Mouse (Mus musculus): ENCODE results near the gene Stx12. TPM values are rescaled to one million over a fixed set of nuclear protein-coding genes. Genes with fewer than 3 reads are reported as not detected.

The Stx12 gene
- polyA plus RNA-seq, 1 experiment from 2014 or later: 57.7 TPM

DNA sequence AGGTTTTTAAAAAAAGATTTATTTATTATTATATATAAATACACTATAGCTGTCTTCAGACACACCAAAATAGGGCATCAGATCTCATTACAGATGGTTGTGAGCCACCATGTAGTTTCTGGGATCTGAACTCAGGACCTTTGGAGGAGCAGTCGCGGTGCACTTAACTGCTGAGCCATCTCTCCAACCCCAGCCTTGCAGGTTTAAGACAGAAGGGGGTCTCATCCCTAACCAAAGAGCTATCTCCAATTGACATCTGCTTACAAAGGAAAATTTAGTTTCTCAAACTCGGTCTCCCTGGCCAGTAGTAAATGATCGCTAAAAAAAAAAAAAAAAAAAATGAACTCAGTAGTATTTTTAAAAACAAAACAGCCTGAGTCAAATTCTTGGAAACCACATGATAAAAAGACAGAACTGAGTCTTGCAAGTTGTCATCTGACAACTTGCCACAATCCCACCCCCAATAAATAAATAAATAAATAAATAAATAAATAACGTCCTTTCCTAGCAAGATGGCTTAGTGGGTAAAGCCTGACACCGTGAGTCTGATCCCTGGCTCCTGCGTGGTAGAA is 77.6 kb downstream of the Stx12 start:
- no peaks in the 10 kb centered on the region for H3K27me3 ChIP-seq
- no peak for ATAC-seq (replicated peaks; ENCODE audit: low FRiP score)
- 0 out of 2 replicates have a peak, but pooled peaks cover 3% of the 10 kb centered on the region for H3K9me3 ChIP-seq (replicated peaks)
- H3K4me3 ChIP-seq (replicated peaks): no peak overlapping the region
- H3K4me1 ChIP-seq: no peaks in the 10 kb centered on the region
- no peak overlapping the region for H3K9ac ChIP-seq
- 85% methylated on average over 7 of the region's 7 CpGs for WGBS
- no peak overlapping the region for H3K4me2 ChIP-seq
- no peak overlapping the region for H3K27ac ChIP-seq
- H3K36me3 ChIP-seq: no peaks in the 10 kb centered on the region

DNA sequence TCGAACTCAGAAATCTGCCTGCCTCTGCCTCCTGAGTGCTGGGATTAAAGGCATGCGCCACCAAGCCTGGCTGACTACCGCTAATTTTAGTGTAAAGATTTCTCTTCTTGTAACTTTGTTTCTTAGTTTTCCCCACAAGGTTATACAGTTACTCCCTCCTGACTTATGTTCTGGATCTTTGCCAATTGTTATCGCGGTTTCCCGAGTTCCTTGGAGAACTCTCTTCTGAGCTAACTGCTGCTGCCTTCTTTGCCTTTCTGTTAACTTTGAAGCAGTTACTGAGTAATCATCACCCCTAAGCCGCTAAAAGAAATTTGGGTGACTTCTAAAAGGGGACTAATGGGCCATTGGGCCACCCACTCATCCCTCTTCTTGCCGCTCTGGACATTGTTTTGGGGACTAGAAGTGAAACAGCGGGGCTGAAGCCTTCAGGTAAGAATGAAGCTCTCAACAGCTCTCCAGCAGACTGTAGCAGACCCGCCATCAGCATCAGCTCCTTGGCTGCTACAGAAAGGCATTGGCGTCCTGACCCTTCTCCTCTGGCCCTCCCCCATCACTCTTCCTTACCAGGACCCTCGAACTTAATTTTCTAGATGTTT is 78.6 kb downstream of the Stx12 start:
- H3K4me1 ChIP-seq: no peaks in the 10 kb centered on the region
- no peaks in the 10 kb centered on the region for H3K36me3 ChIP-seq
- H3K9me3 ChIP-seq (replicated peaks): no peaks in the 10 kb centered on the region
- H3K27me3 ChIP-seq: no peaks in the 10 kb centered on the region
- no peak overlapping the region for H3K4me3 ChIP-seq (replicated peaks)
- H3K4me2 ChIP-seq: no peak overlapping the region
- H3K27ac ChIP-seq: no peak overlapping the region
- no peak for ATAC-seq (replicated peaks; ENCODE audit: low FRiP score)
- WGBS: 84% methylated on average over 12 of the region's 12 CpGs
- H3K9ac ChIP-seq: no peak overlapping the region

DNA sequence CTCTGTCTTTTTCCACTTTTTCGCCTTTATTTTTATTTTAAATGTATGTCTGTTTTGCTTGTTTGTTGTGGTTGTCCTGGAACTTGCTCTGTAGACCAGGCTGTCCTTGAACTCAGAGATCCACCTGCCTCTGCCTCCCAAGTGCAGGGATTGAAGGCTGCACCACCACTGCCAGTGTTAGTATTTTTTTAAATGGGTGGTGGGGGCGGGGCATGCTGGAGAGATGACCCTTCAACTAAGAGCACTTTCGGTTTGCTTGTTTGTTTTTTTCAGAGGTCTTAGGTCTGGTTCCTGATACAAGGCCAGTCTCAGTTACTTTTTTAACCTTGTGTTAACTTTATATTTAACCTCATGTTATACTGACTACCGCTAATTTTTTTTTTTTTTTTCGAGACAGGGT is 79.2 kb downstream of the Stx12 start:
- no peaks in the 10 kb centered on the region for H3K4me1 ChIP-seq
- H3K9ac ChIP-seq: no peak overlapping the region
- H3K27me3 ChIP-seq: no peaks in the 10 kb centered on the region
- 83% methylated on average over 5 of the region's 5 CpGs for WGBS
- no peak overlapping the region for H3K4me2 ChIP-seq
- no peaks in the 10 kb centered on the region for H3K9me3 ChIP-seq (replicated peaks)
- ATAC-seq (replicated peaks; ENCODE audit: low FRiP score): no peak
- H3K4me3 ChIP-seq (replicated peaks): no peak overlapping the region
- no peak overlapping the region for H3K27ac ChIP-seq
- H3K36me3 ChIP-seq: no peaks in the 10 kb centered on the region

DNA sequence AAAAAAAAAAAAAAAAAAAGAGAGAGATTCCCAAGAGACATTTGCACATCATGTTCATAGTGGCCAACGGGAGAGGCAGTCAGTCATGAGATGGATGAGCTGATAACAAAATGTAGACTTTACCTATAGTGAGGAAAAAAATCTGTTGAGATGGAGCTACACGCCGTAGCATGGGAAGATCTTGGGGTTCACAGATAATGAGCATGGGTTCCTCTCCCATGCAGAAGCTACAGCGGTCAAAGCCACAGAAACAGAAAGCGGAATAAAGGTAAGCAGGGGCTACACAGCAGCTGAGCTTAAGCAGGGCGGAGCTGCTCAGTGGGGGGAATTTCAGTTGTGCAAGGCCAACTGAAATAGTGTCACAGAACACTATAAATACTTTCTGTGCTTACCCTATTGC is 80.0 kb downstream of the Stx12 start:
- Histone ChIP-seq H3K4me2 (no peak overlapping the region), H3K9me3 (replicated peaks) (no peaks in the 10 kb centered on the region), H3K4me1 (no peaks in the 10 kb centered on the region), H3K4me3 (replicated peaks) (no peak overlapping the region), H3K36me3 (no peaks in the 10 kb centered on the region), H3K27me3 (no peaks in the 10 kb centered on the region), H3K27ac (no peak overlapping the region), H3K9ac (no peak overlapping the region)
- no peak for ATAC-seq (replicated peaks; ENCODE audit: low FRiP score)
- 94% methylated on average over 6 of the region's 6 CpGs for WGBS

DNA sequence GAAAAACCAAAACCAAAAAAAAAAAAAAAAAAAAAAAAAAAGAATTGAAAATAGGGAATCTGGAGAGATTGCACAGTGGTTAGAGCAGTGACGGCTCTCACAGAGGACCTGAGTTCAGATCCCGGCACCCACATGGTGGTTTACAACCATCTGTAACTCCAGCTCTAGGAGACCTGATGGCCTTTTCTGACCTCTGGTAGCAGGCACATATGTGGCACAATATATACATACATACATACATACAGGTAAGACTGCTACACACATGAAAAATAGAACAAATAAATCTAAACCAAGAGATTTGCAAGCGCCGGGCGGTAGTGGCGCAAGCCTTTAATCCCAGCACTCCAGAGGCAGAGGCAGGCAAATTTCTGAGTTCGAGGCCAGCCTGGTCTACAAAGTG is 80.4 kb downstream of the Stx12 start:
- H3K4me2 ChIP-seq: no peak overlapping the region
- no peak for ATAC-seq (replicated peaks; ENCODE audit: low FRiP score)
- no peak overlapping the region for H3K9ac ChIP-seq
- H3K27ac ChIP-seq: no peak overlapping the region
- H3K4me3 ChIP-seq (replicated peaks): no peak overlapping the region
- no peaks in the 10 kb centered on the region for H3K27me3 ChIP-seq
- H3K36me3 ChIP-seq: no peaks in the 10 kb centered on the region
- H3K4me1 ChIP-seq: no peaks in the 10 kb centered on the region
- WGBS: 97% methylated on average over 7 of the region's 7 CpGs
- H3K9me3 ChIP-seq (replicated peaks): no peaks in the 10 kb centered on the region

Other genes starting within 250 kb of the Stx12 start
- gene Eya3, start 245.5 kb downstream of the Stx12 start, polyA plus RNA-seq (2015; fragmentation: Nextera tagmentation; extraction: Ambion mirVana): 26.2 and 33.4 TPM in 2 replicates
- 4.4 and 7.5 TPM in 2 replicates for gene Xkr8, start 152.0 kb downstream of the Stx12 start, polyA plus RNA-seq (2015; fragmentation: Nextera tagmentation; extraction: Ambion mirVana)
- gene Smpdl3b, start 127.3 kb downstream of the Stx12 start, polyA plus RNA-seq (2015; fragmentation: Nextera tagmentation; extraction: Ambion mirVana): 10.0 and 11.9 TPM in 2 replicates
- gene Rpa2, start 116.2 kb downstream of the Stx12 start, polyA plus RNA-seq (2015; fragmentation: Nextera tagmentation; extraction: Ambion mirVana): 108 and 113 TPM in 2 replicates
- gene Themis2, start 88.1 kb downstream of the Stx12 start, polyA plus RNA-seq (2015; fragmentation: Nextera tagmentation; extraction: Ambion mirVana): 0.91 and 1.7 TPM in 2 replicates
- gene Ppp1r8, start 41.3 kb downstream of the Stx12 start, polyA plus RNA-seq (2015; fragmentation: Nextera tagmentation; extraction: Ambion mirVana): 62.6 and 66.5 TPM in 2 replicates
- gene Fam76a, start 38.0 kb upstream of the Stx12 start, polyA plus RNA-seq (2015; fragmentation: Nextera tagmentation; extraction: Ambion mirVana): 35.1 and 35.8 TPM in 2 replicates
- gene Fgr, start 89.6 kb upstream of the Stx12 start, polyA plus RNA-seq (2015; fragmentation: Nextera tagmentation; extraction: Ambion mirVana): 0.63 and 0.81 TPM in 2 replicates
- 7.4 and 10.1 TPM in 2 replicates for gene Ahdc1, start 126.8 kb upstream of the Stx12 start, polyA plus RNA-seq (2015; fragmentation: Nextera tagmentation; extraction: Ambion mirVana)
- 107 and 109 TPM in 2 replicates for gene Wasf2, start 246.0 kb upstream of the Stx12 start, polyA plus RNA-seq (2015; fragmentation: Nextera tagmentation; extraction: Ambion mirVana)